Mouse (Mus musculus): ENCODE measurements at regions not wholly inside any gene's neighbourhood (a gene's known extent, or its start where the extent isn't known, plus 50 kb on each side); places are given as distances from the start of the nearest gene placed in this dataset.

DNA sequence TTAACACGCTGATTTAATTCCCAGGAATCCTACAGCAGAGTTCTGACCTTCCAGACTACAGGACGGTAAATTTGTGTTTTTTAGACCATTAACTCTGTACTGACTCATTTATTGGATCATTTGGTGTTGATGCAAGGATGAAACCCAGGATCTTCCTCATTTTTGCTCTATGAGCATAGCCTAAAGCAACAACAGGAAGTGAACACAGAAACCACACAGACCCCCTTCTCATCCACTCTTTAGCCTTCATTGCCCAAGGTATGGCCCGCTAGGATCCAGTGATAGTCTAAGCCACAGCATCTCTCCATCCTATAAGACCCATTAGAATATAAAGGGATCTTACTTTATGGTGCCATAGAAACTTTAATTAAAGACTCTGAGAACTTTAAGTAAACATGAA lies 56.5 kb upstream of the Grin2b start:
- no peaks in the 10 kb centered on the region for H3K4me1 ChIP-seq
- no peak for DNase-seq (ENCODE audit: low spot score)
- H3K9me3 ChIP-seq (replicated peaks) = no peaks in the 10 kb centered on the region
- H3K4me3 ChIP-seq = no peak overlapping the region
- H3K27ac ChIP-seq (replicated peaks) = no peak overlapping the region
- 80% methylated on average over 3 of the region's 3 CpGs for WGBS
- no peaks in the 10 kb centered on the region for H3K36me3 ChIP-seq
- H3K27me3 ChIP-seq (ENCODE audit: low read depth, poor library complexity, severe bottlenecking) = no peaks in the 10 kb centered on the region

DNA sequence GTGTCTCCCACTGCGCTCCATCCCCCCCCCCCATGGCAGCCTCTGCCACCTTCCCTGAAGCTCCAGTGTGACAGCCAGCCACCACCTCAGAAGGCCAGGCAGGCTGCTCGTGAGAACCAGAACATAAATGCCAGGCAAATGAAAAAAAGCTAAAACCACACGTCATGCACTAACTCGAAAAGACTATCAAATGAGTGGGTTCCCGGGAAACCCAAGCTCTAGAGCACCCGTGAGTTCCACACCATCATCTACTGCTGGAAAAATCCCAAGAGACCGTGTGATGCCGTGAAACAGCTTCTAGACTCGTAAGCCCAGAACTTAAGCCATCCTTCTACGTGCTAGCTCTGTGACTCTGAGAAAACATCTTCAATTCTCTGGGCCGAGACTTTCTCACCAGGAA lies 62.2 kb upstream of the Grin2b start:
- no peak for DNase-seq (ENCODE audit: low spot score)
- no peaks in the 10 kb centered on the region for H3K27me3 ChIP-seq (ENCODE audit: low read depth, poor library complexity, severe bottlenecking)
- no peak overlapping the region for H3K27ac ChIP-seq (replicated peaks)
- peaks cover 18% of the 10 kb centered on the region for H3K4me1 ChIP-seq
- 93% methylated on average over 11 of the region's 11 CpGs for WGBS
- no peaks in the 10 kb centered on the region for H3K36me3 ChIP-seq
- H3K9me3 ChIP-seq (replicated peaks) = no peaks in the 10 kb centered on the region
- H3K4me3 ChIP-seq = no peak overlapping the region

DNA sequence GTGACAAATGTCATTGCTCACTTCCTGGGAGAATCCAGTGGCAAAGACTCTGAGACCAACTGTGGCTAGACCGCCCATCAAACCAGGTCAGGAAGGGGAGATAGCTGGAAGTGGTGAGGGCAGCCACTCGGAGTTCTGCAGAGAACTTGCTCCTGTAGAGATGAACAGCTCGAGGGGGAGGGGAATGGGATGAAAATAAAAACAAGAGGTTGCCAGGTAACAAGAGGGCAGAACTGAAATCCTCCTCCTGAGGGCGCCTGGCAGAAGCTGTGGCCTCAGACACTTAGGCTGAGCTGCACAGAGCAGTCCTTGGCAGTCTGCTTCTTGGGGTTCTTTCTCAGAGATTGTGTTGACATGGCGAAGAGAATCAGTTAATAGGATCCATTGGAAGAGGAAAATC lies 65.7 kb upstream of the Grin2b start:
- Histone ChIP-seq H3K36me3 (no peaks in the 10 kb centered on the region), H3K27me3 (ENCODE audit: low read depth, poor library complexity, severe bottlenecking) (no peaks in the 10 kb centered on the region), H3K4me3 (no peak overlapping the region), H3K4me1 (peaks cover 38% of the 10 kb centered on the region), H3K27ac (replicated peaks) (no peak overlapping the region), H3K9me3 (replicated peaks) (no peaks in the 10 kb centered on the region)
- 46% methylated on average over 5 of the region's 5 CpGs for WGBS
- DNase-seq (ENCODE audit: low spot score) = peak; percentile 34

DNA sequence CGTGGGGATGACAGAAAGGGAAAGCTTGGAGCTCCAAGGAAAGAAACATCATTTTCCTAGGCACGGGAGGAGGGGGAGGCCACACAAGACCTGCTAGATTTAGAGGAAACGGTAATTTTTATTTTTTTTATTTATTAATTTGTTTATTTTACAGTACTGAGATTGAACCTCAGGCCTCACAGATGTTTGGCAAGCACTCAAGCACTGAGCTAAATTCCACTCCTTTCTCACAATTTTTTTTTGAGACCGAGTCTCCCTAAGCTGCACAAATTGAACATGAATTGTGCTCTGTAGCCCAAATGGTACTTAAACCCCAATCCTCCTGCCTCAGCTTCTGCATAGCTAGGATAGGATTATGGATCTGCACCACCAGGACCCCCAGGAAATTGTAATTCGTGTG lies 66.1 kb upstream of the Grin2b start:
- no peaks in the 10 kb centered on the region for H3K36me3 ChIP-seq
- WGBS = 62% methylated on average over 5 of the region's 5 CpGs
- H3K27ac ChIP-seq (replicated peaks) = no peak overlapping the region
- H3K27me3 ChIP-seq (ENCODE audit: low read depth, poor library complexity, severe bottlenecking) = no peaks in the 10 kb centered on the region
- no peaks in the 10 kb centered on the region for H3K9me3 ChIP-seq (replicated peaks)
- H3K4me1 ChIP-seq = peaks cover 38% of the 10 kb centered on the region
- no peak overlapping the region for H3K4me3 ChIP-seq
- DNase-seq (ENCODE audit: low spot score) = no peak

DNA sequence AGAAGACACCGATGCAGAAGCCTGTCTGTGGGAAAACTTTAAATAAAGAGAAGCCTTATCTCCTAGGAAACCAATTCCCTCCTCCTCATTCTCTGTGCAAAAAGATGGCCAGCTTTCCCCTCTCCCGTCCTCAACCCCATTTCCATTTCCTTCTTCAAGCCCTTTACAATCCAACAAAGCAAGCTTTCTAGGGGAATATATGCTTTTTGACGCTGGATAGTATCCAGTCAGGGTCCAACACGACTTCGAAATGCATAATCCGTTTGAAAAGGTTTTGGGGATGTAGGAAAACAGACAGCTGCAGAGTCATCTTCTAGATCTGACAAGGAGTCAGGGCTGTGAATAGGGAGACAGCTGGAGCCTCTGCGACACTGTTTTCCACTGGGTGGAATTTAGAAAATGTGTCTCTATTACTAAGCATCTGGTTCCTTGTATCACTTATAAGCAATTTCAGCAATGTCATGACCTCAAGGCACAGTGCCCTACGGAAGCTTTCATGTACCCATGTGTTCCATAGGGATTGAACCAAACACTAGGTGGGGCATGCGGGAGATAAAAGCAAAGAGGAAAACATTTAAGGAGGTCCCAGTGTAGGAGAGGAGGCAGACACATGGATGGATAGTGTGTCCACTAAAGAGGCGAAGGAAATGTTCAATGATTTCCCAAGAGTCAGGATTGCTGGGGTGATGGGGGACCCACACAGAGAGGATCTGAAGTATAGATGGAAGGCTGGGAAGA lies 68.4 kb upstream of the Grin2b start:
- H3K27ac ChIP-seq (replicated peaks) = peak overlapping the region; percentile 71
- H3K27me3 ChIP-seq (ENCODE audit: low read depth, poor library complexity, severe bottlenecking) = no peaks in the 10 kb centered on the region
- peak; percentile 30 for DNase-seq (ENCODE audit: low spot score)
- peaks cover 38% of the 10 kb centered on the region for H3K4me1 ChIP-seq
- no peaks in the 10 kb centered on the region for H3K36me3 ChIP-seq
- H3K9me3 ChIP-seq (replicated peaks) = no peaks in the 10 kb centered on the region
- no peak overlapping the region for H3K4me3 ChIP-seq
- WGBS = 41% methylated on average over 10 of the region's 10 CpGs

DNA sequence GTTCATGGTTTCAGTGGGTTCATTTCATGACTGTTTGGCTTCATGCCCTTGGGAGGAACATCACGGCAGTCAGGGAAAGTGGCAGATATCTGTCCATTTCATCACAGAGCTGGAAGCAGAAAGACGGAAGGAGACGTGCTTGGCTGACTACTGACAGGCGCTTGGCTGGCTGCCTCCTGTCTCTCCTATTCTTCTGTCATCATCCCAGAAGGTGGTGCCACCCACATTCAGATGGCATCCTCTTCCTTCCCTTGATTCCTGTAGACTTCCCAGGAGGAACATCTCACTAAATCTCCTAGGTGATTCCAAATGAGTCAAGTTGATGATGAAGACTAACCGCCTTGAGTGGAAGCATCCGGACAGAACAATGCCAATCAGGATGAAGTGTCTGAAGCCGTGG lies 71.6 kb upstream of the Grin2b start:
- Histone ChIP-seq H3K9me3 (replicated peaks) (no peaks in the 10 kb centered on the region), H3K4me3 (no peak overlapping the region), H3K4me1 (peaks cover 25% of the 10 kb centered on the region), H3K36me3 (no peaks in the 10 kb centered on the region), H3K27me3 (ENCODE audit: low read depth, poor library complexity, severe bottlenecking) (no peaks in the 10 kb centered on the region), H3K27ac (replicated peaks) (no peak overlapping the region)
- 94% methylated on average over 7 of the region's 7 CpGs for WGBS
- DNase-seq (ENCODE audit: low spot score) = no peak

DNA sequence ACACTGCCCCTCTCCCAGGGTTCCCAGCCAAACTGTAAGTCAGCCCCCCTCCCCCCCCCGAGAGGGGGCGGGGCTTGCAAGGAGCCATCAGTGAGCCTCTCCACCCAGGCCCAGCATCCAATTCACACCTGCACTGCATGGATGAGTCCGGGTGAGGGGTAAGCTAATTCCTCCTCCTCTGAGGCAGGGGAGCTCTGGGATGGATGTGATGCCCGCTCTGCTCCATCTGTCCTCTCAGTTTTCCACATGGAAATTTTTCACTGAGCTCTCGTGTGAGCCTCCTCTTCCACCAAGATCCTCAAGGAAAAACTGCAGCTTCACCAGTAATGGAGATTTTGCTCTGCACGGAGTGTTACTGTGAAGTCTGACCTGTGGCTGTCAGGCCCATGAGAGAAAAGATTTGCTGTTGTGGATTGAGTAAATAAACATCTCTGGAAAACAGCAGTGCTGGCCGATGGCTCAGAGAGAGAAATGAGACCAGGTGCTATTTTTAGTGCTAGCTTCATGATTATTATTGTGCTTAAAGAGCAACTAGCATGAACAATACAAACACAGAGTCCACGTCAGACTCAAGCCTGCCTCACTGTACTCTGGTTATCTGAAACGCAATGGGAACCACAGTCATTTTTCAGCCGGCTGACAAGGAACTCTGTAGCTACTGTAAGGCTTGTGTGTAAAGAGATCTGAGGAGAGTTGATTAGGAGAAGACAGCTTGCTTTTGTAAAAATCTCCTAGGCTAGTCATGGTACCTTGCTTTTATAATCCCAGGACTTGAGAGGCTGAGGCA lies 71.4 kb upstream of the Gm8994 start:
- H3K9me3 ChIP-seq (replicated peaks) = no peaks in the 10 kb centered on the region
- no peaks in the 10 kb centered on the region for H3K27me3 ChIP-seq (ENCODE audit: low read depth, poor library complexity, severe bottlenecking)
- 61% methylated on average over 10 of the region's 10 CpGs for WGBS
- no peak overlapping the region for H3K4me3 ChIP-seq
- peaks cover 9% of the 10 kb centered on the region; the same call in 1 of the 2 replicates for H3K4me1 ChIP-seq
- no peaks in the 10 kb centered on the region for H3K36me3 ChIP-seq
- DNase-seq (ENCODE audit: low spot score) = no peak
- H3K27ac ChIP-seq (replicated peaks) = no peak overlapping the region

DNA sequence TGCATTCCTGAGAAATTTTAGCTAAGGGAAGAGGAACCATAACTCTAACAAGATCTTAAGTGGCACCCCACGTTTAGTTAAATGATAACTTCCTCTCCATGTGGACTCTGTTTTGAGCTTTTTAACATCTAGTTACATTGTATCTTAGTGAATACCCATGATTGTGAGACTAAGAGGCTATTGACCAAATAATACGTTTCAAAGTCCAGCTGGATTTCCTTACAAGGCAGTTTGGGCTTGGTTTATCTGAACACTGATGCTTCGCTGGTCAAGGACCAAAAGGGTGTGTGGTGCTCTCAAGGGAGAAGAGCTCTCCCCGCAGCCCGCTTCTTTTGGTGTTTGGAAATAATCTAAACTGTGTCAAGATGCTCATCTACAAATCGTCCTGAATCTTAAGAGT lies 51.6 kb upstream of the Gm8994 start:
- Histone ChIP-seq H3K4me1 (no peaks in the 10 kb centered on the region), H3K36me3 (no peaks in the 10 kb centered on the region), H3K27ac (replicated peaks) (no peak overlapping the region), H3K9me3 (replicated peaks) (no peaks in the 10 kb centered on the region), H3K4me3 (no peak overlapping the region), H3K27me3 (ENCODE audit: low read depth, poor library complexity, severe bottlenecking) (no peaks in the 10 kb centered on the region)
- DNase-seq (ENCODE audit: low spot score) = no peak
- 88% methylated on average over 6 of the region's 6 CpGs for WGBS

DNA sequence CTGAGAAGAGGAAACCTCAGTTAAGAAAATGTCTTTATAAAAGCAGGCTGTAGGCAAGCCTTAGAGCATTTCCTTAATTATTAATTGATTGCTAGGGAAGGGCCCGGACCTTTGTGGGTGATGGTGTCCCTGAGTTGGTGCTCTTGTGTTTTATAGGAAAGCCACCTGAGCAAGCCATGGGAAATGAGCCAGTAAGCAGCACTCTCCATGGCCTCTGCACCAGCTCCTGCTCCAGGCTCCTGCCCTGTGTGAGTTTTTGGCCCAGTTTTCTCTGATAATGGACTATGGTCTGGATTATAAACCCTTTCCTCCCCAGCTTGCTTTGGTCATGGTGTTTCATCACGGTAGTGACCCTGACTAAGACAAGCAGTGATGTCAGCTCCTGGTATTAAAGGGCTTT lies 50.6 kb upstream of the Gm8994 start:
- Histone ChIP-seq H3K4me1 (no peaks in the 10 kb centered on the region), H3K4me3 (no peak overlapping the region), H3K27ac (replicated peaks) (no peak overlapping the region), H3K9me3 (replicated peaks) (no peaks in the 10 kb centered on the region), H3K27me3 (ENCODE audit: low read depth, poor library complexity, severe bottlenecking) (no peaks in the 10 kb centered on the region), H3K36me3 (no peaks in the 10 kb centered on the region)
- 79% methylated on average over 2 of the region's 2 CpGs for WGBS
- DNase-seq (ENCODE audit: low spot score) = no peak

Measured in midbrain, embryonic 10.5 days (tissue).